Mouse (Mus musculus) heart, postnatal 10 days (tissue): ENCODE data around the gene BC049352. TPM values are rescaled to one million over a fixed set of nuclear protein-coding genes. Genes with fewer than 3 reads are reported as not detected.

ENCODE experiments used
- DNase-seq, 2 experiments: peaks; one replicate each; pipeline ENCODE4 v3.0.0; 2021
- intact Hi-C: fragments of 180-260 bp; cut with DNase I; formaldehyde crosslinking; loops from one replicate; pipeline ENCODE4 v1.15.1; 2025
- total RNA-seq, 2 experiments: library from RNA; stranded (reverse); gene quantifications; 2 replicates each; pipeline ENCODE4 v1.2.3; 2021

The BC049352 gene
- not detected for total RNA-seq

- no peak for DNase-seq
- intact Hi-C loops = no loop called here
These were observed at the start of gene BC049352 for GRCm38 (mm10) chr9:45181770-45182169. Gene BC049352 (plus strand): TSS chr9:45182007.

- intact Hi-C loops = loop anchor here (5.0 kb wide), 1 partner anchor 111 kb away; no protein-coding TSS in a partner anchor
- DNase-seq = peak; percentile 64 to 77
These were observed 48.1 kb upstream of the BC049352 start for GRCm38 (mm10) chr9:45133484-45134310.

- intact Hi-C loops = loop anchor here (5.0 kb wide), 1 partner anchor 89 kb away; no protein-coding TSS in a partner anchor
These were observed 45.2 kb upstream of the BC049352 start for GRCm38 (mm10) chr9:45136442-45137169.

GRCm38 (mm10) chr9:45138191-45139032, 43.4 kb upstream of the BC049352 start, which contains the start of gene Scn4b:
Gene Scn4b (plus strand): TSS chr9:45138395.
- DNase-seq = peak; percentile 39 to 51
- intact Hi-C loops = loop anchor here (5.0 kb wide), 1 partner anchor 91 kb away; no protein-coding TSS in a partner anchor

More at GRCm38 (mm10) chr9:45136442-45137169, 45.2 kb upstream of the BC049352 start:
- no peak for DNase-seq

DNA sequence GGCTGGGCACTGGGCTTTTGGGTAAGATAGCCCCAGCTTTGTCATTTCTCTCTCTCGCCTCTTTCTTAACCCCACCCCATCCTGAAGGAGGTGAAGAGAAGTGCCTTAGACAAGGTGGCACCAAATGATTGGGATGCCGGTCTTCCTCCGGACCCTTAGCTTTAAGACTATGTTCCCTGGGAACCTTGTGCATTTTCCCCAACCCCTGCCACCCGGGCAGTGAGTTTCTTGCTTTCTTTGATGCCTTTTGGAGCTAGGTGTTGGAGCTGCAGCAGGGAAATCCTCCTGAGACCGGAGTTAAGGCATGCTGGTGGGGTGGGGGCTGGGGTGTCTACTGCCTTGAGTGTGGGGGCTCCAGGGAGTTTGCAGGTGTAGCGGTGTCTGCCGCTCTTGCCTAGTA, 42.7 kb upstream of the BC049352 start:
- intact Hi-C loops = loop anchor here (5.0 kb wide), 1 partner anchor 92 kb away; no protein-coding TSS in a partner anchor
- DNase-seq = no peak

DNA sequence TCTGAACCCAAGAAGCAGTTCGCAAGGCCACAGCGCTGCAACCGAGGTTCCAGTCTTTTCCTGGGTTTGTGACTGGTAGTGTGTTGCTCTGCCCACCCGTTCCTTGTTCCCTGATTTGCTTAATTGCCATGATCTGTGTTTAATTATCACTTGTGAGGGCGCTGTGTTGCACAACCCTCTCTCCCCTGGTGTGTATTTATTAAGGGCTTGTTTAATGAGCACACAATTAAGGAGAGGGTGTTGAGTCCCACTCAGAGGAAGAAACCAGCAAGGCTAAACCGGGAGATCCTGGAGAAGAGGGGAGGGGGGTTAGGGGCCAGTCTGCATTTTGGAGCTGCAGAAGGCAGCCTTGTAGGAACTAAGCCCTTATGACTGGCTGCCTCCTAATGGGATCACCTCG, 40.9 kb upstream of the BC049352 start:
- intact Hi-C loops = loop anchor here (10.0 kb wide), 1 partner anchor 356 kb away; no protein-coding TSS in a partner anchor
- DNase-seq = no peak

DNA sequence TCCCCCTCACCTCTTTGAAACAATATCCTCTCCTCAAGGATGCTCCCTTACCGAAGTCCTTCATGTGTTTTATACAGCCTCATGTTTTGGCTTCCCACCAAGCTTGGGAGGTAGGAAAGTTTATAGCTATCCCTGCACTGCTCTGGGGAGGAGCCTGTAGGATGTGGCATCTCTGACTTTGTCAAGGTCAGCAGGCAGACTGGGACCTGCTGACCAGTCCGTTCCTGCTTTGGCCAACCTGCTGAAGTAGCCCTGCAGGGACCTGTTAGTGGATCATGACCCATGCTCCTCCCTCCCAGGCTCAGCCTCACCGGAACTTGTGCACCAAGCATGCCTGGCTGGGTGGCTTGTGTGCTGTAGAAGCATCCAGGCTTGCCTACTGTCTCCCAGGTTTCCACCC, 39.1 kb upstream of the BC049352 start:
- DNase-seq = no peak
- intact Hi-C loops = loop anchor here (10.0 kb wide), 1 partner anchor 358 kb away; no protein-coding TSS in a partner anchor

GRCm38 (mm10) chr9:45145533-45146266, 36.1 kb upstream of the BC049352 start:
- intact Hi-C loops = loop anchor here (1.0 to 10.0 kb wide), 3 partner anchors 24 to 361 kb away; no protein-coding TSS in a partner anchor

GRCm38 (mm10) chr9:45146267-45146597, 35.6 kb upstream of the BC049352 start:
- DNase-seq = peak; percentile 68 to 85
- intact Hi-C loops = loop anchor here (1.0 to 10.0 kb wide), 3 partner anchors 25 to 361 kb away; no protein-coding TSS in a partner anchor

More at GRCm38 (mm10) chr9:45145533-45146266, 36.1 kb upstream of the BC049352 start:
- DNase-seq = no peak

DNA sequence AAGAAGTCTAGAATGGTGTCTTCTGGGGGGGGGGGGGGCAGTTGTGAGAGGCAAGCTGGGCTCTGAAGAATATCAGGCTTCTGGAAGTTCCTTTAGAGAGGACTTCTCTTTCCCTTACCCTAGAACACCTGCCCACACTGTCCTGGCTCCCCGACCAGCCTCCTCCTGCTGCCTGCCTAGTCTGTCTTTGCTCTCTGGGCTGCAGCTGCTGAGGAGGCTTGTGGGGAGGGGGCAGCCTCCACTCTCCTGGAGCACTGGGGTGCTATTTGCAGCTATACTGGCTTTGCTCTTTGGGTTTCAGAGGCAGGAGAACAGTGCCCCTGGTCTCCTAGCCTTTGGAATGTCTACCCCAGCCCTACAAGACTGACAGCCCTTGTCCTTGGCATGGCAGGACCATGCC, 30.9 kb upstream of the BC049352 start:
- no peak for DNase-seq
- intact Hi-C loops = no loop called here

DNA sequence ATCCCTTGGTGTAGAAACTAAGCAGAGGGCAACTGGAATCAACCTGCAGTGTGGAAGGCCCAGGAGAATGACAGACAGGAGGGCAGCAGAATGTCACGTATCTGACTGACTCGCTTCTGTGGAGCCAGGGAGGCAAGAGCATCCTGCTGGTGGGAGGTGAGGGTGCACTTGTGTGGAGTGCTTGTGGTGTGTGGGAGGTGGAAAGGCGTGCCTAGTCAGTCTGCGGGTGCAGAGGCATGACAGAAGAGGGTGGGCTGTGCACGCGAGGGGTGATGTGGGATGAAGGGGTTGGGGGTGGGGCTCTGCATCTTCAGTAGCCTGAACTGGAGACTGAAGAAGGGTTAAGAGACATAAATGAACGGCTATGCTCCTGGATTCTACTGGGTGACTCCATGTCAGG, 28.4 kb upstream of the BC049352 start:
- intact Hi-C loops = no loop called here
- no peak for DNase-seq

DNA sequence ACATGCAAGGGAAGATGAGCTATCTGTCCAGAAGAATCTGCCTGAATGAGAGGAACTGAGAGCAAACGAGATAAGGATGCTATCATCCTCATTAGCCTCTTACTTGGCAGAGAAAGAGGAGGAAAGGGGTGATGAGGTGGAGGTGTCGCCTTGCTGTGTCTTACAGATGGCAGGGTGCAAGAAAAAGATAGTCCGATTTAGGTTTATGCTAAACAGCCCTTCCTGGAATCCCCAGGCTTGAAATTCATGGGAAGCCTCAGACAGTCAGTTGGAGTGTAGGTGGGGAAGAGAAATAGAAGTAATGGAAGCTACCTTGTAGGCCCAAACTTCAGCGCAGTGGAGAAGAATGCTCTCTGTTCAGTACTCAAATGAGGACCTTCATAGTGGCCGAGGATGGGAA, 13.9 kb upstream of the BC049352 start:
- no peak for DNase-seq
- intact Hi-C loops = no loop called here

GRCm38 (mm10) chr9:45170150-45170549, 11.7 kb upstream of the BC049352 start:
- intact Hi-C loops = no loop called here
- no peak for DNase-seq

DNA sequence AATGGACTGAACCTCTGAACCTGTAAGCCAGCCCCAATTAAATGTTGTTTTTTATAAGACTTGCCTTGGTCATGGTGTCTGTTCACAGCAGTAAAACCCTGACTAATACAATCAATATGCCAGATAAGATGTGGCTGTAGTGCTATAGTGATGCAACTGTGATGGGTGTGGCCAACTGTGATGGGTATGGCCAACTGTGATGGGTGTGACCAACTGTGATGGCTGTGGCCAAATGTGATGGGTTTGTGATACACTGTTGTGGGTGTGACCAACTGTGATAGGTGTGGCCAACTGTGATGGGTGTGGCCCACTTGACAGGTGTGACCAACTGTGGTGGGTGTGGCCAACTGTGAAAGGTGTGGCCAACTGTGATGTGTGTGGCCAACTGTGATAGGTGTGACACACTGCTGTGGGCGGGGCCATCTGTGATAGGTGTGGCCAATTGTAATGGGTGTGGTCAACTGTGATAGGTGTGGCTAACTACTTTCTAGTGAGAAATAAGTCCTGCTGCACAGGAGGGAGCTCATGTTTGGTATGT, 10.7 kb upstream of the BC049352 start:
- intact Hi-C loops = no loop called here
- DNase-seq = no peak

GRCm38 (mm10) chr9:45173475-45173874, 8.3 kb upstream of the BC049352 start:
- no peak for DNase-seq
- intact Hi-C loops = no loop called here

GRCm38 (mm10) chr9:45179282-45179681, 2.5 kb upstream of the BC049352 start:
- intact Hi-C loops = no loop called here
- no peak for DNase-seq

GRCm38 (mm10) chr9:45182521-45182920, 714 bp downstream of the BC049352 start:
- intact Hi-C loops = no loop called here
- no peak for DNase-seq

DNA sequence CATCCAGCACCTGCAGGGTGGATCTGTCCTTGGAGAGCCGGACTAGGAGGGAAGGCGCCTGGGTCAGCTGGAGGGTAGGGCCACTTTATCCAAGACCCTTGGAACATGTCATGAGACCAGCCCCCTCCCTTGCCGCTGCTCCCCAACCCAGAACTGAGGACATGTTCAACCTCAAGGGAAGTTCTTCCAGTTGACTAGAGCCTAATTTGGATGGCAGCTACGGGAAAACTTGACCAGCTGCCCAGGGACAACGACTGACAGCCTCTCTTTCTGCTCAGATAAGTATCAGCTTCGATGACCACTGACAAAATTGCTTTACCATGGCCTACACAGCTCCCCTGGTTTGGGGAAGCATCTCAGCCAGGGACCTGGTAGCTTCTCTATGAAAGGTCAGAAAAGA, 1.5 kb downstream of the BC049352 start:
- intact Hi-C loops = no loop called here
- no peak for DNase-seq

- intact Hi-C loops = no loop called here
These were observed 3.4 kb downstream of the BC049352 start for GRCm38 (mm10) chr9:45185250-45185649.

More at GRCm38 (mm10) chr9:45185250-45185649, 3.4 kb downstream of the BC049352 start:
- no peak for DNase-seq
